Mouse (Mus musculus) splenic B cell, adult 2 months (primary cell): ENCODE results near the gene Nckap5.

Source experiments
- DNase-seq: peaks from one replicate; pipeline ENCODE4 v3.0.0-alpha.2; 2011; ENCODE audit warnings: low read depth, low spot score
- H3K27me3 ChIP-seq: 2 replicates; pipeline ENCODE4 v1.6.1; 2012; ENCODE audit warnings: mild to moderate bottlenecking, low read length, moderate library complexity, mixed read lengths; ENCODE audit not compliant: control insufficient read depth, poor library complexity, insufficient read depth, severe bottlenecking
- H3K36me3 ChIP-seq: 2 replicates; pipeline ENCODE4 v1.6.1; 2012; ENCODE audit warnings: mild to moderate bottlenecking, low read length, moderate library complexity, mixed read lengths; ENCODE audit not compliant: control insufficient read depth, poor library complexity, insufficient read depth, severe bottlenecking

Nckap5 gene

DNA sequence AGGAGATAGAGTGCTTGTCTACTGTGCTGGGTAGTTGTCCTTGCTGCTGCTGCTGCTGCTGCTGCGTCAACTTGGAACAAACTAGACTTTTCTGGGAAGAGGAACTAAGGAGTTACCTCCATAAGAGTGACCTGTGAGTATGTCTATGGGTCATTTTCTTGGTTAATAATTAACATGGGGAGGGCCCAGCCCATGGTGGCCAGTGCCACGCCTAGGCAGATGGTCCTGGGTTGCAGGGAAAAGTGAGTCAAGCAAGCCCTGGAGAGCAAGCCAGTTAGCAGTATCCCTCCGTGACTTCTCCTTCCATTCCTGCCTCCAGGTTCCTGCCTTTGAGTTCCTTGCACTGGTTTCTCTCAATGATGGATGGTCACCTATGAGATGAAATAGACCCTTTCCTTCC is 80.4 kb downstream of the Nckap5 start:
- Histone ChIP-seq H3K36me3 (no peaks in the 10 kb centered on the region), H3K27me3 (no peaks in the 10 kb centered on the region)
- no peak for DNase-seq

GRCm38 (mm10) chr1:126747914-126748313 is 82.7 kb downstream of the Nckap5 start:
- no peak for DNase-seq
- H3K27me3 ChIP-seq = no peaks in the 10 kb centered on the region; the same call in 1 of the 2 replicates
- no peaks in the 10 kb centered on the region for H3K36me3 ChIP-seq

DNA sequence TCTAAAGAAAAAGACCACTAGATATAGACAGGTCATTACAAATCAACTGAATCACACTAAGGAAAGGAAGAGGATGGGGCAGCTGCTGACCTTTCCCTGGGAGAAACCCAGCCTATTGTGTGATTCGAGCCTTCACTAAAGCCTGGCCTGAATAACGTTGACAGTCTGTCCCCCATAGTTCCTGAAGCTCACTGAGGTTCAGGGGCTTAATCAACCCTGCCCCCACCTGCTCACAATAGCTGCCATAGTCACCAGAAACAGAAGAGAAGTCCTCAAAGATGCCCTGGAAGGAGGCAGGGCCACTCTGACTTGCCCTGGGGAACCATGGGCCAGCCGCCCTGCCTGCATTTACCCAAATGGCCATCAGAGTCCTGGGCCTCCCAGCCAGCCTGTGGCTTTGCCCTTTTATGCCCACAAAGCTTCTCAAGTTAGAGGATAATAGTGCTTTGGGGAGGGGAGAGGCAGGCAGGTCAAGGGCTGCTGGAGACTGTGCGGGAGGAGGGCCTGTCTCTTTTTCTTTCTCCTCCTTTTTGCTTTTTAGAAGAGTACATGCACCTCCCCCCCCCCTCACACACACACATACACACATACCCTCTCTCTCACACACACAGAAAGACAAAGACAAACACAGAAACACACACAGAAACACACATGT is 85.0 kb downstream of the Nckap5 start:
- H3K36me3 ChIP-seq = no peaks in the 10 kb centered on the region
- no peaks in the 10 kb centered on the region; the same call in 1 of the 2 replicates for H3K27me3 ChIP-seq
- no peak for DNase-seq

- Histone ChIP-seq H3K27me3 (no peaks in the 10 kb centered on the region; the same call in 1 of the 2 replicates), H3K36me3 (no peaks in the 10 kb centered on the region)
- DNase-seq = no peak
Observed at GRCm38 (mm10) chr1:126744631-126745305, 85.8 kb downstream of the Nckap5 start.

DNA sequence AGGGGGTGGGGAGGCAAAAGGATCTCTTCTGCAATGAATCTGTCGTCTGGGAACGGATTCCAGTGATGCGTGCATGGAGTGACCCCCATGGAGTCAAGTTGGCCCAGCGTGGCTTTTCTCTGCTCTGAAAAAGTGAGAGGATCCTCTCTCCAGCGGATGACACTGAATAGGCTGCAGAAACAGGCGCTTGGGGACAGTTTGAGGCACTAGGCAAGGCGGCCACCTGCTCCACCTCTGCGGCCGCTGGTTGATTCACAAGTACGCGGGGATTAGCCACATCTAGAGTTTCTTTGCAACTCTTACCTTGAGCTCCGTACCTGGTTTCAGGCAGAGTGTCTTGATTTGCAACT is 92.3 kb downstream of the Nckap5 start:
- DNase-seq = no peak
- Histone ChIP-seq H3K36me3 (no peaks in the 10 kb centered on the region), H3K27me3 (no peaks in the 10 kb centered on the region)

DNA sequence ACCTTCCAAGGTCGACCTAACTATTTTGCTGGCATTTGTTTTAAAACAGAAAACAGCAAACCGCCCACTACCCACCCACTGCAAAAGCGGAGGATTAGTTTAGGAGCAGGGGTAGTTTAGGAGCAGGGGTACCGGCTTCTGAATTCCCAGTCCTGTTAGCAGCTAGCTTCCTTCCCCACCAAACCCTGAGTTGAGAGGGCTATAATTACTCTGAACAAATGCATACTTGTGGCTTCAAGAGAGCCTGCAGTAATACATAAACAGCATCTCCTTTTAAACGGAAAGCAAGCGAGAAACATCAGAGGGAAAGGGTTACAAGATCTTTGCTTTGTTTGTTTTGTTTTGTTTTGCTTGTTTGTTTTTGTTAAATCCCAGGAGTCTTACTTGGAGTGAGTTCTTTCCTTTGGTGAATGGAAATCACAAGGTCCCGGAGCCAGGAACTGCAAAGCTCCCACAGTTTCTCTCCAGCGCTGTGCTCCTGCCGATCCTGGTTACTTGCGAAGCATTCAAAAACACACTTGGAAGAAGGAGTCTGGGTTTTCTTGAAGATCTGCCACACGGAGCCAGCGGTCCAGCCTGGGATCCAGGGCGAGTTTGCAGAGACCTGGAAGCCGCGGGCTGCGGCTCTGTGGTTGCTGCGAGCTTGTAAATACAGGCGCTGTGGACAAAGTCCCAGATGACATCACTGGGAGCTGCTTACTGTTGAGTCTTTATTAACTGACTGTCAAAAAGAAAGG is 92.9 kb downstream of the Nckap5 start:
- no peaks in the 10 kb centered on the region for H3K27me3 ChIP-seq
- no peak for DNase-seq
- no peaks in the 10 kb centered on the region for H3K36me3 ChIP-seq

DNA sequence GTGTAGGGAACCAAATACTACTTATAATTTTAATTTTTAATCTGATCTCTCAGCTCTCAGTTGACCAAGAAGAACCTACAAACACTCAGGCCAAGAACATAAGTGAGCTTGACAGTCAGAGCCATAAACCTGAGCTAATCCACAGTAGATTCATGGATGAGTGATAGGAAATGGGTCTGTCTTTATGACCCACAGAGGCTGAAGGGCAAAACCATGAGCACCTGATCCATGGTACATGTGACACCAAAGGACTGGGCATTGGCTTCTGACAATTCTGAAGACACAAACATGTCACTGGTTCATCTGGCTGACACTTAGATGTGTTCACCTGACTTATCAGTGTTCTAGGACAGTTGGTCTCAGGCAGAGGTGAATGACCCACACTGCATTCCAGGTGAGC is 98.9 kb downstream of the Nckap5 start:
- no peak for DNase-seq
- H3K27me3 ChIP-seq = no peaks in the 10 kb centered on the region
- H3K36me3 ChIP-seq = no peaks in the 10 kb centered on the region

GRCm38 (mm10) chr1:126726400-126727055 is 104.1 kb downstream of the Nckap5 start:
- no peaks in the 10 kb centered on the region for H3K27me3 ChIP-seq
- DNase-seq = no peak
- H3K36me3 ChIP-seq = no peaks in the 10 kb centered on the region

DNA sequence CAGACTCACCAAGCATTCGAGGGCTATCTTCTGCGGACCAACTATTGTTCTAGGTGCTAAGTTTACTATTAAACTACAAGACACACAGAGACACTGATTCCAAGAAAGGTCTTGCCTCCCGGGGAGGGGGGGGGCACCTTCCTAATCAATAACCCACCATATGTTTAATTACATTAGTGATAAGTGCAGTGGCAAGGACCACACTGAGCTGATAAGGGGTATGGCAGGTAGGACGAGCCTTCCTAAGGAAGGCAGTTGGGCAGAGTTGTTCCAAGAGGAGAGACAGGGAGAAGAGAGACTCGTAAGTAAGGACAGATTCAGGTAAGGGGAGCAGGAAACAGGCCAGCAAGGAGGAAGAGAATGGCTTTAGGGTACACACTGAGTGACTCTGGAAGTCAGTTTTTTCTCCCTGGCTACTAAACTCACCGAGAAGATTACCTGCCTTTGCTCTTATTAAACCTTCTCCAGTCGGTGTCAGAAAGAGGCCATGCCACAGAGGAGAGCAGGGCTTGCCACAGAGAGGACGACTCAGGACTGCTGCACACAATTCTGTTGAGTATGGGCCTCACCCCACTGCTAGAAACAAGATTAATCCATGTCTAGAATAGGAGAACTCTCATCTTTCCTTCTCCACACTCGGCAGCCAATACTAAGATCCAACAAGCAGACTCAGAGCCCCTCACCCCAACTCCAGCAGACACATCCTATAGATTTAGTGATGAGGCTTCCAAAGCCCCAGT is 104.8 kb downstream of the Nckap5 start:
- Histone ChIP-seq H3K36me3 (no peaks in the 10 kb centered on the region), H3K27me3 (no peaks in the 10 kb centered on the region)
- no peak for DNase-seq

DNA sequence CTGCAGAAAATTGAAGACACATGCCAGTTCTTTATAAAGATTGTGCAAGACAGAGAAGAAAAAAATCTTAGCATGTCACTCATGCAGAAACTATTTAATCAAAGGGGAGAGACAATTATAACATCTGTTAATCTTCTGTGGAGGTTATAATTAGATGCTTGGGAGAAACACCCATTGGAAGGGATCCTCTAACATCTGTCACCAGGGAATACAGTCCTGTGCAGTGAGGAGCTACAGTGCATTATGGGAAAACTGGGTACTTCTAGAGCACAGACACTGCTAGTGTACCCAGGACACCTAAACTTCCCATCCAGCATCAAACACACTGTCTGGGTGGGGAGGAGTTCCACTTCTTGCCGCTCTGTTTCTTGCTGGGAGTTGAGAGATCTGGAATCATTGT is 108.7 kb downstream of the Nckap5 start:
- Histone ChIP-seq H3K36me3 (no peaks in the 10 kb centered on the region), H3K27me3 (no peaks in the 10 kb centered on the region)
- DNase-seq = no peak

GRCm38 (mm10) chr1:126719733-126720348 is 110.8 kb downstream of the Nckap5 start:
- no peak for DNase-seq
- no peaks in the 10 kb centered on the region for H3K36me3 ChIP-seq

DNA sequence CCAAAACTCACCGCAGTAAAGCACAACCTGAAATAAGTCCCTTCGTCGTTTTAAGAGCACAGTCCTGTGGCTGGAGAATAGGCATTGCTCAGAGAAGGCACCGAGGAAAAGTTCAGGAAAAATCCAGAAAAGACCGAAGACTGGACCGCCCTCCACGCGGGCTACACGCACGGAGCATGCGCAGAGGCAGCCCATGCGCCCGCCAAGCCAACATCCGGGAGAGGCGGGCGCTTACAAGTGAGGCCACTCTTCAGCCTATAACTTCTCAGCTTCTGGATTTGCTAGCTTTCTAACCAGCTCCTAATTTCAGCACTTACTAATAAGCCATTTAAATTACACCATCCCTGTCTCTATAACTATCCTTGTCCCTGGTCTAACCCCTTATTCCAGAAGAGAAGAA is 124.0 kb downstream of the Nckap5 start:
- Histone ChIP-seq H3K36me3 (no peaks in the 10 kb centered on the region), H3K27me3 (no peaks in the 10 kb centered on the region)
- no peak for DNase-seq

More at GRCm38 (mm10) chr1:126719733-126720348, 110.8 kb downstream of the Nckap5 start:
- H3K27me3 ChIP-seq = no peaks in the 10 kb centered on the region

DNA sequence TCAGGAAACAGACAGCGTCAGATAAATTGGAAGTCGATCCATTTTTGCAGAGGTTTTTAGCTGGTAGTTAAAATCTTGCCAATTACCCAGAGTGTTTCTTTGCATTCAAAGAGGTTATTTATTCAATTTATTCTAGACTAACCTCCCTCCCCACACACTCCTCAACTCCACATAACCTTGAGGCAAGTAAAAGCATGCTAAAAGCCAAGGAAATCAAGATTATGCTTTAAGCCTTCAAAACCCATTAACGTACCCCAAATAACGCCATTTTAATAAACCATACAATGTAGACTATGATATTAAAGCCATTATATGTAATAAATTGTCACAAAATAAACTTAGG is 129.7 kb downstream of the Nckap5 start:
- Histone ChIP-seq H3K36me3 (no peaks in the 10 kb centered on the region), H3K27me3 (no peaks in the 10 kb centered on the region)
- no peak for DNase-seq
